Mouse (Mus musculus): ENCODE measurements at regions not wholly inside any gene's neighbourhood (a gene's known extent, or its start where the extent isn't known, plus 50 kb on each side); places are given as distances from the start of the nearest gene placed in this dataset.

- DNase-seq, result no peak
- H3K27me3 ChIP-seq (ENCODE audit: control insufficient read depth, insufficient read depth, low read length), result no peaks in the 10 kb centered on the region
- WGBS, result 81% methylated on average over 10 of the region's 10 CpGs
- TF ChIP-seq CTCF (IDR thresholded peaks at IDR 0.05; ENCODE audit: borderline replicate concordance, insufficient read depth, low read depth, low read length) (no peak), POLR2A (IDR thresholded peaks at IDR 0.05; ENCODE audit: borderline replicate concordance, insufficient read depth, low read length) (no peak)
- H3K4me1 ChIP-seq (ENCODE audit: control insufficient read depth, insufficient read depth, low read length), result no peaks in the 10 kb centered on the region
- H3K27ac ChIP-seq (ENCODE audit: insufficient read depth, low read length), result no peak overlapping the region
- H3K4me3 ChIP-seq (replicated peaks; ENCODE audit: insufficient read depth, low read depth, low read length), result no peak overlapping the region
Observed at GRCm38 (mm10) chr2:178850320-178850719, 420.0 kb downstream of the Cdh26 start.

- TF ChIP-seq POLR2A (IDR thresholded peaks at IDR 0.05; ENCODE audit: borderline replicate concordance, insufficient read depth, low read length), result no peak
- TF ChIP-seq CTCF (IDR thresholded peaks at IDR 0.05; ENCODE audit: borderline replicate concordance, insufficient read depth, low read depth, low read length), result no peak
- Histone ChIP-seq H3K4me1 (ENCODE audit: control insufficient read depth, insufficient read depth, low read length) (no peaks in the 10 kb centered on the region), H3K27me3 (ENCODE audit: control insufficient read depth, insufficient read depth, low read length) (no peaks in the 10 kb centered on the region), H3K4me3 (replicated peaks; ENCODE audit: insufficient read depth, low read depth, low read length) (no peak overlapping the region), H3K27ac (ENCODE audit: insufficient read depth, low read length) (no peak overlapping the region)
- no peak for DNase-seq
- WGBS, result 48% methylated on average over 11 of the region's 11 CpGs
Observed at GRCm38 (mm10) chr2:178850769-178851168, 420.4 kb downstream of the Cdh26 start.

- Histone ChIP-seq H3K27me3 (ENCODE audit: control insufficient read depth, insufficient read depth, low read length) (no peaks in the 10 kb centered on the region), H3K4me1 (ENCODE audit: control insufficient read depth, insufficient read depth, low read length) (no peaks in the 10 kb centered on the region), H3K4me3 (replicated peaks; ENCODE audit: insufficient read depth, low read depth, low read length) (no peak overlapping the region), H3K27ac (ENCODE audit: insufficient read depth, low read length) (no peak overlapping the region)
- 32% methylated on average over 1 of the region's 1 CpGs for WGBS
- TF ChIP-seq POLR2A (IDR thresholded peaks at IDR 0.05; ENCODE audit: borderline replicate concordance, insufficient read depth, low read length), result no peak
- no peak for TF ChIP-seq CTCF (IDR thresholded peaks at IDR 0.05; ENCODE audit: borderline replicate concordance, insufficient read depth, low read depth, low read length)
- no peak for DNase-seq
Observed at GRCm38 (mm10) chr2:178854012-178854411, 423.7 kb downstream of the Cdh26 start.

- no peaks in the 10 kb centered on the region for H3K4me1 ChIP-seq (ENCODE audit: control insufficient read depth, insufficient read depth, low read length)
- H3K4me3 ChIP-seq (replicated peaks; ENCODE audit: insufficient read depth, low read depth, low read length), result no peak overlapping the region
- no peak for TF ChIP-seq POLR2A (IDR thresholded peaks at IDR 0.05; ENCODE audit: borderline replicate concordance, insufficient read depth, low read length)
- TF ChIP-seq CTCF (IDR thresholded peaks at IDR 0.05; ENCODE audit: borderline replicate concordance, insufficient read depth, low read depth, low read length), result no peak
- H3K27ac ChIP-seq (ENCODE audit: insufficient read depth, low read length), result no peak overlapping the region
- H3K27me3 ChIP-seq (ENCODE audit: control insufficient read depth, insufficient read depth, low read length), result no peaks in the 10 kb centered on the region
- WGBS, result 64% methylated on average over 2 of the region's 2 CpGs
- no peak for DNase-seq
Observed at GRCm38 (mm10) chr2:178854760-178855159, 424.4 kb downstream of the Cdh26 start.

GRCm38 (mm10) chr2:178862620-178863019, 432.3 kb downstream of the Cdh26 start:
- H3K27ac ChIP-seq (ENCODE audit: insufficient read depth, low read length), result no peak overlapping the region
- no peak for DNase-seq
- H3K4me3 ChIP-seq (replicated peaks; ENCODE audit: insufficient read depth, low read depth, low read length), result no peak overlapping the region
- H3K27me3 ChIP-seq (ENCODE audit: control insufficient read depth, insufficient read depth, low read length), result no peaks in the 10 kb centered on the region
- no peaks in the 10 kb centered on the region for H3K4me1 ChIP-seq (ENCODE audit: control insufficient read depth, insufficient read depth, low read length)
- no peak for TF ChIP-seq POLR2A (IDR thresholded peaks at IDR 0.05; ENCODE audit: borderline replicate concordance, insufficient read depth, low read length)
- TF ChIP-seq CTCF (IDR thresholded peaks at IDR 0.05; ENCODE audit: borderline replicate concordance, insufficient read depth, low read depth, low read length), result no peak

DNA sequence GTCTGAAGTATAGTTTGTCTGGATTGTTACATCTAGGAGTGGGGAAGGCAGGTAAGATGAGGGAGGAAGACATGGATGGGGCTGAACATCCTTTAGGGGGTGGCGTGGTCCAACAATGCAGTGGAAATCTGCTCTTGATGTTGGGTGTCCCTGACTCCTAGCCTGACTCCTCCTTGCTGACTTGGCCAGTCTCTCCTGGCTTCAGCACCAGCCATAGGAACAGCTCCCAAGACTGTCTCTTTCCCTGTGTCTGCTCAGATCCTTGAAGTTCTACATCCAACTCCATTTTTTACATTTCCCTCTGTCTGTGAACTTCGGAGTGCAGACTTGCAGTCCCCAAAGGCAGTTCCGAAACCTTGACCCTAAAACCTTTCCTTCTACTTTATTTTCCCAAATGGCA, 436.8 kb downstream of the Cdh26 start:
- TF ChIP-seq CTCF (IDR thresholded peaks at IDR 0.05; ENCODE audit: borderline replicate concordance, insufficient read depth, low read depth, low read length), result no peak
- TF ChIP-seq POLR2A (IDR thresholded peaks at IDR 0.05; ENCODE audit: borderline replicate concordance, insufficient read depth, low read length), result no peak
- 84% methylated on average over 3 of the region's 3 CpGs for WGBS
- Histone ChIP-seq H3K27me3 (ENCODE audit: control insufficient read depth, insufficient read depth, low read length) (no peaks in the 10 kb centered on the region), H3K4me3 (replicated peaks; ENCODE audit: insufficient read depth, low read depth, low read length) (no peak overlapping the region), H3K27ac (ENCODE audit: insufficient read depth, low read length) (no peak overlapping the region), H3K4me1 (ENCODE audit: control insufficient read depth, insufficient read depth, low read length) (no peaks in the 10 kb centered on the region)
- DNase-seq, result no peak

GRCm38 (mm10) chr2:178869160-178869559, 438.8 kb downstream of the Cdh26 start:
- H3K4me1 ChIP-seq (ENCODE audit: control insufficient read depth, insufficient read depth, low read length), result no peaks in the 10 kb centered on the region
- no peak for DNase-seq
- H3K27ac ChIP-seq (ENCODE audit: insufficient read depth, low read length), result no peak overlapping the region
- H3K27me3 ChIP-seq (ENCODE audit: control insufficient read depth, insufficient read depth, low read length), result no peaks in the 10 kb centered on the region
- 20% methylated on average over 3 of the region's 3 CpGs for WGBS
- H3K4me3 ChIP-seq (replicated peaks; ENCODE audit: insufficient read depth, low read depth, low read length), result no peak overlapping the region
- TF ChIP-seq CTCF (IDR thresholded peaks at IDR 0.05; ENCODE audit: borderline replicate concordance, insufficient read depth, low read depth, low read length) (no peak), POLR2A (IDR thresholded peaks at IDR 0.05; ENCODE audit: borderline replicate concordance, insufficient read depth, low read length) (no peak)

GRCm38 (mm10) chr2:178878436-178878835, 448.1 kb downstream of the Cdh26 start:
- 20% methylated on average over 12 of the region's 12 CpGs for WGBS
- Histone ChIP-seq H3K4me1 (ENCODE audit: control insufficient read depth, insufficient read depth, low read length) (no peaks in the 10 kb centered on the region), H3K4me3 (replicated peaks; ENCODE audit: insufficient read depth, low read depth, low read length) (no peak overlapping the region), H3K27ac (ENCODE audit: insufficient read depth, low read length) (no peak overlapping the region), H3K27me3 (ENCODE audit: control insufficient read depth, insufficient read depth, low read length) (no peaks in the 10 kb centered on the region)
- no peak for DNase-seq
- TF ChIP-seq POLR2A (IDR thresholded peaks at IDR 0.05; ENCODE audit: borderline replicate concordance, insufficient read depth, low read length) (no peak), CTCF (IDR thresholded peaks at IDR 0.05; ENCODE audit: borderline replicate concordance, insufficient read depth, low read depth, low read length) (no peak)
